Mouse (Mus musculus) frontal cortex, postnatal 14 days (tissue): ENCODE measurements around the gene Macrod1.
"Not testable (repeated sequence)": the region's sequence is repeated elsewhere in the genome, so short reads cannot be mapped to it uniquely, and the experiment has no call there.

ENCODE experiments used
- DNase-seq, 2 experiments: peaks; one replicate each; pipeline ENCODE4 v3.0.0; 2022; ENCODE audit warnings: low spot score in 2 of 2

Macrod1 gene

DNA sequence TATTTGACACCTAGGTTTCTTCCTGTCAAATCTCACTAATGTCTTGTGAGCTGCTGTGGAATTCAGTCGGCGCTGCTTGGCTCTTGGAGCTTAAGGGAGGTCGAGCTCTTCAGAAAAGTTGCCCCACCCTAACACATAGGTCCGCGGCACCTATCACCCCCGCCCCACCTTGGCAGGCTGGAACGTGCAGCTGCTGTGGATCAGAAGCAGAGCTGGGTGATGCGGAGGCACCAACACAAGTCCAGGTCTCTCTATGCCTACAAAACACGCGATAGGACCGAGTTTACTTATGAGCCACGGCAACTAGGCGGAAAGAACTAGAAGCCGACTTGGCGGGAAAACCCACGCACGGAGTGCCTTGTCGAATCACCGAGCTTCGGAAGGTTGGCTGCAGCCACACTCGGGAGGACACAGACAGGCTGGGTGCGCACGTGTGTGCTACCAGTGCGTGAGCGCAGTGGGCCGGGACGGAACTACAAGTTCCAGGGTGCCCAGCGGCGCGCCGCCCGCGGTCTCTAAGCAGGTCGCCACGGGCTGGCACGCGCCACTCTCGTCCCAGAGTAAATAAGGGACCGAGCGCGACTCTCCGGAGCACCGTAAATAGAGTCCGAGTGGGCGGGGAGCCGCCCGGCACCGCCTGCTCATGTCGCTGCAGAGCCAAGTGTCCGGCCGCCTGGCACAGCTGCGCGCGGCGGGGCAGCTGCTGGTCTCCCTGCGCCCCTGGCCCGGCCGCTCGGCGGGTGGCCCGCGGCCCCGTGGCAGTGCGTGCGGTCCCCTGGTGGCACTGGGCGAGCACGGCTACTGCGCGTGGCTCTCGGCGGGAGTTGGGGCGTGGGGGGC, at the start of gene Macrod1:
TSS of gene Macrod1 (plus strand) at position 563 of the 840 bp plus-strand sequence.
- peak; percentile 74 to 75 for DNase-seq

DNA sequence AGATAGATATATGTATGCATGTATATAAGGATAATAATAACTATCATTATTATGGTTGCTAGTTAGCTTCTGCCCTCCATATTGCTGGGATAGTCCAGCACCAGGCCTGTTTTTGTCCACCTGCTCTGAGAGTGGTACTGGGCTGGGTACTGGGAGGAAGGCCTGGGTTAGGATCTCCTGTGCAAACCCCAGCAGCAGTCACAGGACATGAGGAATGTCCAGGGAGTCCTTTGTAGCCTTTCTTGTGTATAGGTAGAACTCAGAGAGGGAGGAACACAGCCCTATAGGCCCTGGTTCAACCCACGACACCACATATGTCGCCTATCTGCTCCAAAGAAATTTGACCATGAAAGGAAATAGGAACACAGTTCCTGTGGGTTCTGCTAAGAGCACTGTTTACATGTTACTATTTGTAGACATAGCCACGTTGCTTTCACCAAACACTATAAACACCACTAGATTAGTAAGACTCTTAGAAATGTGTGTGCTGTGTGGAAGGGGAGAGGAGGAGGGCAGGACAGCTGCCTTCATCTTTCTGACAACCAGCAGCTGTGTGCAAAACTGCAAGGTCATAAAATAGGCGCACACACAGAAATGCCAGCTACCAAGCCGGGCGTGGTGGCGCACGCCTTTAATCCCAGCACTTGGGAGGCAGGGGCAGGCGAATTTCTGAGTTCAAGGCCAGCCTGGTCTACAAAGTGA, 49.6 kb upstream of the Macrod1 start:
- DNase-seq: no peak

DNA sequence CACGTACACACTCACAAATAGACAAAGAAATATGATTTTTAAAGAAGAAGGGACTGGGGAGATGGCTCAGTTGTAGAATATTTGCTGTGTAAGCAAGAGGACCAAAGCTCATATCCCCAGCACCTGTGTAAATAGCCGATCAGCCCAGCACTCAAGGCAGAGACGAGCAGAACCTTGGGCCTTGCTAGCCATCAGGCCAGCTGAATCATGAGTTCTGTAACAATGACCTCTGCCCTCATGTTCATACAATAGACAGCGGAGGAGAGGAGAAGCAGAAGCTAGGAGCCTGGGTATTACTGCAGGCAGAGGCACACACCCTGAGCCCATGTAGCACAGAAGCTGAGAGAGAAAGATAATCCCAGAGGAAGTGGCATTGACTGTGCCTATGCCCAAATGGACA, 44.2 kb upstream of the Macrod1 start:
- no peak for DNase-seq

DNA sequence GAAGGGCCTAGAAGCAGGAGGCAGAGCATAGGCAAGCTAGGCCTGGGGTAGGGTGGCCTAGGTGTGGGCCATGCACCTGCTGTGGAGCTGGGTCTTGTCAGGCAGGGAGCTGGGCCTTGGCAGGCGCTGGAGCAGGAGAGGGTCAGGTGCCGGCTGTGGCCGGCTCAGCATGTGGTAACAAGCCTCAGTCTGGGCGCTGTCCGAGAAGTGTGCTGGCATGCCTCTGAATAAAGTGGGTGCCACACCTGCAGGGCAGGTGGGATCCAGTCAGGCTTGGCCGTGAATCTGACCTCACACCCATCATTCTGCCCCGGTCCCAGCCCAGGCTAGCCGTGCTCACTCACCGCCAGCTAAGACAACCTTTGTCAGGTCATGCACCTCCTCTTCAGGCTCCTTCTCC, 42.6 kb upstream of the Macrod1 start:
- no peak for DNase-seq

DNA sequence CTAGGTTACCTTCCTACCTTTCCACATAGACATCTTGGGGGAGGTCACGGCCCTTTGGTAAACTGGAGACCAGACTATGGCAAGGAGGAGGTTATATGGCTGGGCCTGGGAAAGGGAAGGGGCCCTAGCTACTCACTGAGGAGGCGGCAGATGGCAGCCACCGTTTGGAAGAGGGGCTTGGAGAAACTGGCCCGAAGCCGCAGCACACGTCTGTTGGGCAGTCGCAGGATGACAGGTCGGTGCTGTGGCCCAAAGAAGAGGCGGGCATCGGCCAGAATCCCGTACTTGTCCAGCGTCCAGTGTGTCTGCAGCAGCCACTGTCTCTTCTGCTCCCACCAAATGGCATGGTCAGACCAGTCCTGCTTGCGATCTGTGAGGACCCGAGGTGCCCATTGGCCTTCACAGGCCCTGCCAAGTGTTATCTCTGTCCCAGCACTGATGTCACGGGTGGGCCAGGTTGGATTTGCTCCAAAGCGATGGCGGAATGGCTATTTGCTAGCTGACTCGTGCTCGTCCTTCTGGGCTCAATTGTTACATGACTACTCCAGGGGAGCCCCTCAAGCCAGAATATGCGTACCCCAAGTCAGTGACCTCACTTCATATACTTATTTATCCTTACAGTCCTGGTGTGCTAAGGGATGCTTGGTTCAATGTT, 42.0 kb upstream of the Macrod1 start:
- no peak for DNase-seq

DNA sequence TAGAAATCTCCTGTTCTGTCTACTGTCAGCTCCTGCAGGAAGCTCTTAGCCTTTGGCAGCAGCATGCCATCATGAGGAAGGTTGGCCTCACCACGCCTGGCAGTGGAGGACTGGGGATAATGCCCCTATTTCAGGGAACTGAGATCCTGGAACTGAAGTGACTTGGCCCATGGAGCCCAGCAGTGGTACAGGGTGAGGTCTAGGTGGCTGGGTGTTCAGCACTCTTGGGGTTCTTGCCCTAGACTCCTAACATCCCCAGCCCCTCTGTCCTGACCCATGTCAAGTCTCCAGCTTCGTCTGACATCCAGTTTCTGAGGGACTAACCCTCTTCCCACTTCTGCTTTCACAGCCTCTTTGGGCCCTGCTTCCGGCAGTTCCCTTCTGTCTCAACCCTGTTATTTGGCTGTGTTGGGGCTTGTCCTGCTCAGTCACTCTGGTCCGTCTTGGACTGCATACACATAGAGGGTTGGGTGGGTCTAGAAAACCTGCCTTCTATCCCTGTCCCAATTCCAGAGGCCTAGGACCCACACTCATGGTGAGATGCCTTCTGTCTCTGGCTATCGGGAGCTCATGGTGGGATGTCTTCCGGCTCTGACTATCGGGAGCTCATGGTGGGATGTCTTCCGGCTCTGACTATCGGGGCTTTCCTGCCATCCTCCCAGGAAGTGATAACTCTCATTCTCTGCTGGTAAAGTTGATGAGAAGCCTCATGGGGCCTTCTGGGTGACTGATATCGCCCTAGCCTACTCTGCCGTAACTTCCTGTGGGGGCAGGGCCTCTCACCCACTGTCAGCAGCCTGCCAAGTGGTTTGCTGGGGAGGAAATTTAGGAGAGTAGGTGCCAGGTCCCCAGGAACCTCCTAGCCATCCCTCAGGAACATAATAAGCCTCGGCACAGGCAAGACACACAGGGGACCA, 38.8 kb upstream of the Macrod1 start:
- no peak for DNase-seq

DNA sequence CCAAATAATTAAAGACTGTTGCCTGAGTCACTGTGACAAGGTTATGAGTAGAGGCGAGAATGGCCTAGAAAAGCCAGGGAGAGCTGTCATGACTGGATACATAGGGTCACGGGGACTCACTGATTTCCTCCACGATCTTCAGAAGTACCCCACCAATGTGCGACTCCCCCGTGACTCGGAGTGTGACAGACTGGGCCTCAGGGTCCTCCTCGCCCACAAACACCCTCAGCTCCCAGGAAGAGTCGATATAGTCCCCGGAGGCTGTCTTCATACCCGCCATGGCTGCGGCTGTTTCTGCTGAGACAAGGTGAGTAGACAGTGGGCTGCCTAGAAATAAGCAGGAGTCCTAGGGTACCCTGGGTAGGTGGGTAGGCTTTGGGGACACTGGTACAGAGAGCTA, 38.1 kb upstream of the Macrod1 start:
- DNase-seq: no peak

DNA sequence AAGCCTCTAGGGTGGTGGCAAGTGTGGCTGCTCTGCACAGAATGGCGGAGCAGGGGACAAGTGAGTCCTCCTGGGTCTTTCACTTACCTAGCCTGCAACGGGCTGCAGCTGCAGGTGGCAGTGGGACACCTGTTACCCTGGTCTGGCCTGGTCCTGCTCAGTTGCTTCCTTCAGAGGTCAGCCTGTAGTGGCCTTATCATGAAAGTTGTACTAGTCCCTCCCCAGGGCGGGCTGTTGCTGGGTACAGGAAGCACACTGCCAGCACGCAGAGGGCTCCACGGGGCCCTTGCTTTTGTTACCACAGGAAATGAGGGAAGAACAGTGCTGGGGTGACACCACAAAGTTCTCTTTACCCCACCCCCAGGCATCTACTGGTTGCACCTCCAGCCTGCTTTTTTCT, 37.4 kb upstream of the Macrod1 start, which contains the start of gene Fermt3:
TSS of gene Fermt3 (minus strand) at position 279 of the 400 bp plus-strand sequence.
- DNase-seq: no peak

DNA sequence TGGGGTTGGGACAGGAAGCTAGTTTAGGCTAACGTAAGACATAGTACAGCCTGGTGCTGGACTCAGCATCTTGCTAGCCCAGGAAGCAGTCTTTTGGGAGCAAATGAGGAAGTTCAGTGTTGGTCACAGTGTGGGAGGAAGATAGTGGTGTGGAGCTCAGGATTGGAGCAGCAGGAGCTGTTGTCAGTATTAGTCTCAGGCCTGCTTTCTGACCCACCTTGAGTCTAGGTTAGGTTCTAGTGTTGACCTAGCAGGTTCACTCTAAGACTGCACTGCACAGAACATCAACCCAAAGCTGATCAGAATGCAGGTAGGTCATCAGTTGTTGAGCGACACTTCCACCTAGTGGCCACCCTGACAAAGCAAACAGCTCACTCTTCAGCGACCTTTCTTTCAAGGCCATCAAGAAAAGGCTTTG, 36.4 kb upstream of the Macrod1 start:
- no peak for DNase-seq

DNA sequence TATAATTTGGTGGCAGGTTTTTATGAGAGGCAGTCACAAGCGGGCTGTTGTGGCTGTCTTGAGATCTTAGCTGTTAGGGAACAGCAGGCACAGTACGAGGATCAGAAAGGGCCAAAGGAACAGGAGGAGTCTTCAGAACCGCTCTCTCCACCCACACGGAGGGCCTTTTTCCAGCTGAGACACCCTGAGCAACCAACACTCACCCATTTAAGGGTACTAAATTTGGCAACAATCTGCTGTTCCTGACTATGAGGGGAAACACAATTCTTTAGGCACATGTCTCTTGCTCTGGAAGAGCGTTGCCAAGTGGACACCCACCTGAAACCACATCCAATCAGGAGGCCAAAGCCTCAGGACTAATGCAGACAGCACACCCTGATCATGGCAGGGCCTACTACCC, 27.1 kb upstream of the Macrod1 start:
- DNase-seq: peak; percentile 25 to 54

DNA sequence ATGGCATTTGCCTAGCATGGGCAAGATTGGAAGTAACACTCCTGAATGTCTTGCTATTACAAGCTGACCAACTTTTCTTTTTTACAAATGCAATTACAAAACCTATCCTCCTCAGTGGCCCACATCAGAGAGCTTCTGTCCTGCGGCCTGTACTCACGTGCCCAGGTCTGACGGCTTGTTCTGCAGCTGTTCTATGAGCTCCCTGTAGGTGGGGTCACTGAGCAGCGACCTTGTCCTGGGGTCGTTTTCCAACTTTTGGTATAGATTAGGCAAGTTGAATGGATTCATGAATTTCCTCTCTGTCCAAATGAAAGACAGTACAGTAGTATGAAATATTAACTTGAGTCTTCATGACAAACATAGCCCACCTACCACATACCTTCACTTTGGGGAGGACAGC, 22.6 kb upstream of the Macrod1 start:
- DNase-seq: no peak

DNA sequence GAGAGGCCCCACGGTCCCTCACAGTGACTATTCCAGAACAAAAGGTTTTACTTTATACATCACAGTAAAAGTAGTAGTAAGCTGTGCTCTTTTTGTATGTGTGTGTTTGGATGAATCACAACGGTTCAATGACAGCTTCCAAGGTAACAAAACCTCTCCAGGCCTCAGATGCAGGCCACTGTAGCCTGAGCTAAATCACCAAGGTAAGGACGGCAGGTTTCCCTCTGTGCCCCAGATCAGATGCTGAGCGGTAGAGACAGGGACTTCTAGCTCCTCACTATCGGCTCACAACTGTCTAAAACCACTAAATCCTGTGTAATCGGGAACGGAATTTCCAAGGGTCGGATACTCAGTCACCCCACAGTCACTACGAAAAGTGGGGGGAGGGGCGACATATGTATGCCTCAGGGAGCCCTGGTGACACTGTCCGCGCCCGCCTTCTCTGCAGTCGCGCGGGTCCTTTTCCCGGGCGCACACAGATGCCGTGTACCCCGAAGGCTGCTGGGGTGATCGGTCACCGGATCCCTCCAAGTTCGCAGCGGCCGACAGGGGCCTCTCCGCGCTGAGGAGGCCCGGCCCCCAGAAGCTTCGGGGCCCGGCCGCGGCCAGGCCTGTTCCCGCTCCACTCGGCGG, 17.4 kb upstream of the Macrod1 start:
- DNase-seq: peak; percentile 51 to 52

DNA sequence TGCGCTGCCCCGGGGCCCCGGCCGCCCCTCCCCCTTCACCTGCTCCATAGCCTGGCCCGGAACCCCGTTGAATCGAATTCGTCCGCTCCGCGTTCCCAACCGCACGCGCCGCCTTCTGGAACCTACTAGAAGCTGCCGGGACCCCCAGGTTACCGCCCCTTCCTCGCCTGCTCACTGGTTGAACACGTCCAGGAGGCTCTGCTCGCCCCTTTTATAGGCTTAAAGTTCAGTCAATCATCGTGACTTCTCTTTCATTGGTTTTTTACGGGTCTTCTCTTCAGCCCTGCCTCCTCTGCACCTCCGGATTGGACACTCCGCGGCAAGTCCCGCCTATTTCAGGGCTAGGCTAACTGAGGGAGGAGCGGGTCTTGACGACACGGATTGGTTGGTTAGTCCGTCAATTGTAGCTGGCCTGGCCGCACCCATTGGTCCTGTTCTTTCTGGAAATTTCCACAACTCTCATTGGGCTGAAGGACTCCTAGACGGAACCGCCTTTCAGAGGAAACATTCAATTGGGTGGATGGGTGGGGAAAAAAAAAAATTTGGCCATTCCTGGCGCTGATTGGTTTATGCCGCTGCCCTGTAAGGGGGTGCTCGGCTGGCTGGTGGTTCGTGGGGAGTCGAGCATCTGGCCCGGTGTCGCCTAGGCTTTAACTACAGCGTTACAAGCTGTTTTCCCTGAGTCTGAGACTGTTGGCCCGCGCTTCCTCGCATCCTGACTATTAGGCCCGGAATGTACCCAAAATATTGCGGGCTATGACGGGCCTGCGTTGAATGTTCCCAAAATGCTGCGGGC, 16.6 kb upstream of the Macrod1 start, which contains the start of gene Stip1:
TSS of gene Stip1 (minus strand) at position 127 of the 796 bp plus-strand sequence.
- DNase-seq: peak; percentile 98 to 100

DNA sequence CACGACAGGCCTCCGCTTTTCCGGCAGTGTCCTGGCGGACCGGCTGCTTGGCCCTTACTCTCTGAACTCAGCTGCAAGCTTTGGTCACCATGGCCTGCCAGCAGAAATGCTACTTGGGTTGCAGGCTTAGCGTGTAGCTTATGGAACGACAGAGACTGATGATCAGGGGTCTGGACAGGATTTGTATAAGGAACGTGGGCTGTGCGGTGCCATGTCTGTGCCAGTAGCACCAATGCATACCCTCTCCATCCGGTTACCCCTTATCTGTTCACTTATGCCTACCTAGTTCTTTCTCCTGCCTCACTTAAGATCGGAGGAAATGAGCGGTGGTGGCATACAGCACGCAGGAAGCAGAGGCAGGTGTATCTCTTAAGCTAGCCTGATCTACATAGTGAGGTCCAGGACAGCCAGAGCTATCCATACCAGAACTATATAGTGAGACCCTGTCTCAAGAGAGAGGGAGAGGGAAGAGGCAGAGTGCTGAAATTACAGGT, 15.9 kb upstream of the Macrod1 start:
- no peak for DNase-seq

DNA sequence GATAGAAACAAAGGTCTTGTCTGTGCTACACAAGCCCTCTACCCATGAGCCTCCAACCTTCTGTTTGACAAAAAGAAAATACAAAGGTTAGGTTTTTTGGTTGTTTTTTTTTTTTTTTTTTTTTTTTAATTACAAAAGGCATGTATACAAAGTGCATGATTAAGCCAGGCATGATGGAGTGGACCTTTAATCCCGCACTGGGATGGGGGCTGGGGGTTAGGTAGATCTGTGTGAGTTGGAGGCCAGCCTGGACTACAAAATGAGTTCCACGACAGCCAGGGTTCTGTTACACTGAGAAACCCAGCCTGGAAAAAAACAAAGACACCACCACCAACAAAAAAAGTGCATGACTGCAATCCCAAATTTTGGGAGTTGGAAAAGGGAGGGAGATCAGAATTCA, 15.4 kb upstream of the Macrod1 start:
- no peak for DNase-seq

DNA sequence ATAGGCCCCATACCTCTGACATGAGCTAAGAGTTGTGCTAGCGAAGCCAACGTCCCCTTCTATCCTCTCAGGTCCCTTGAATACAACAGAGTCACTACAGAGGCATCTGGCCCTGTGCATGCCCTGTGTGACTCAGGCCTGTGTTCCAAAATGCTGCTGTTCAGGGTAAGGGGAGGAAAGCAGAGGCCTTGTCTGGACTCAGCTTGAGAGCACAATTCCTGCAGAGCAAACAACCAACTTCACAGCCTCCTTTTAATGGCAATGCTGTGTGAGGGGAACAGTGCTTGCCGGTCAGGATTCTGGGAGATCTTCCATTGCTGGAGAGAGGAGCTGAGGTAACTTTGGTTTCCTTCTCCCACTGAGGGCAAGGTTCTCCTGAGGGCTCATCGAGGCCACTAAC, 12.3 kb upstream of the Macrod1 start:
- no peak for DNase-seq

DNA sequence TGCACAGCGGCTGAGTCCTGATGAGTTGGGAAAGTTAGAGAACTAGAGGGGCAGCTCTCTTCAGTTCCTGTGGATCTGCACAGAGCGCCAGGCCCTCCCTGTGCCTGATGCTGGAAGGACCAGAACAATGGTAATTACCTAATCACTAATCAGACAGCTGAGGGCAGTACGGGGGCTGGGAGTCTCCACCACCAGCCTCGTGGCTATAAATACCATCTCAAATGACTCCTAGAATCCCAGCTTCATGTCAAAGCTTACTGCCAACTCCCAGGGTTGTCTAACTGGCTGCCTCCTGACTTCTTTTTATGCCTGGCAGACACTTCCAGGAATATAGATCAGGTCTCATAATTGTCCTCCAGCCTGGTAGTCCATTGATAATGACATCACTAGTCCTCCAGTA, 11.9 kb upstream of the Macrod1 start:
- no peak for DNase-seq

DNA sequence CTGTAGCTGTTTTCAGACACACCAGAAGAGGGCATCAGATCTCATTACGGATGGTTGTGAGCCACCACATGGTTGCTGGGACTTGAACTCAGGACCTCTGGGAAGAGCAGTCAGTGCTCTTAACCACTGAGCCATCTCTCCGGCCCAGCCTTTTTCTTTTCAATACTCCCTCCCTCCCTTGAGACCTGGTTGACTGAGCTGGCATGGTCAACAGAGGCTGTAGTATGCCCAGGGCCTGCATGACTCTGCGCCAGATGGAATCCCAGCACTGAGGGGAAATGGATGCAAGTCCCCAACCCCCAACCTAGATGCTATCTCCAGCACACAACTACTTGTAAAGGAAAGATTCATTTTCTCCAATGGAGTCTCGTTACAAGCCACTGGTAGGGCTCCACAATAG, 3.2 kb upstream of the Macrod1 start:
- DNase-seq: not testable (repeated sequence)

DNA sequence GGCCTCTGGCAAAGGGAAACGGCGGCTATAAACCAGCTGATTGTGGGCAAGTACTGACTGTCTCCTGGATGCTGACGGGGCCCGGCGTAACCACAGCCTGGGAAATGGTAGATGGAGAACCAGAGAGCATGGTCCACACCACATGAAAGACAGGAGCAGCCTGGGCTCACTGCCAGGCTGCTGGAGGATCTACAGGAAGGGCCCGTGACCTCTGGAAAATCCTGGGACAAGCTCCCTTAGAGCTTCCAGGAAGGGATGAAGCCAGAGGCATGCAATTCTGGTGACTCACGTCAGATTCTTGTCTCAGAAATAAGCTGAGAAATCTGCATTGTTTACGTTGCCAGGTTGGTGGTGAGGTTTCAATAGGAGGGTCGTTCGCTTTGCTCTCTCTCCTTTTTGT, 1.8 kb upstream of the Macrod1 start:
- no peak for DNase-seq

DNA sequence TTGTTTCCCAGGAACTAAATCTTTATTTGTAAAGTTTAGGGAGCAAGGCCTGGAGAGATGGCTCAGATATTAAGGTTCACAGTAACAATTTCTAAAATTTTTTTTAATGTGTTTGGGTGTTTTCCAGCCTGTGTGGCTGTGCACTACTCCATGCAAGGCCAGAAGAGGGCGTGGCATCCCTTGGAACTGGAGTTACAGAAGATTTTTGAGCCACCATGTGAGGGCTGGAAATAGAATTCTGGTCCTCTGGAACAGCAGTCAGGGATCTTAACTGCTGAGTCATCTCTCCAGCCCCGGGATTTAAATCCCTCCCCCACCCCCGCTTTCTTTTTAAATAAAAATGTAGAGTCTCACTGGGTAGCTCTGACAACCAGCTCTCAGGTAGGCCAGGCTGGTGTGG, 1.4 kb upstream of the Macrod1 start:
- DNase-seq: no peak
